Mouse (Mus musculus) CH12.LX (cell line): ENCODE measurements around the gene Gng2. TPM values are rescaled to one million over a fixed set of nuclear protein-coding genes. Genes with fewer than 3 reads are reported as not detected.

Experiments used
- DNase-seq: peaks from one replicate; pipeline ENCODE4 v3.0.0-alpha.2; 2013; ENCODE audit errors: extremely low read depth
- H3K27ac ChIP-seq: 2 replicates; pipeline ENCODE4 v1.5.1; 2012; ENCODE audit warnings: low read depth, mild to moderate bottlenecking, control low read depth, moderate library complexity; ENCODE audit not compliant: insufficient read depth
- H3K27me3 ChIP-seq: replicated peaks from 2 replicates; pipeline ENCODE3; 2012; ENCODE audit warnings: inconsistent platforms
- H3K36me3 ChIP-seq, 2 experiments: replicated peaks in 1 of 2; 2 replicates each; pipeline versions ENCODE3 to v1.6.1; 2012; ENCODE audit warnings: inconsistent platforms in 1 of 2, low read length in 1 of 2, mild to moderate bottlenecking in 1 of 2, mixed read lengths in 1 of 2, moderate library complexity in 1 of 2; ENCODE audit not compliant: control insufficient read depth in 1 of 2, insufficient read depth in 1 of 2
- H3K4me1 ChIP-seq, 2 experiments: 2 replicates each; pipeline ENCODE4 v1.6.1; 2012; ENCODE audit warnings: inconsistent platforms in 1 of 2, moderate library complexity in 1 of 2; ENCODE audit not compliant: insufficient read depth in 2 of 2, control insufficient read depth in 1 of 2
- H3K4me2 ChIP-seq: 2 replicates; pipeline ENCODE4 v1.6.1; 2012; ENCODE audit warnings: low read depth, mild to moderate bottlenecking, control low read depth; ENCODE audit not compliant: poor library complexity, insufficient read depth, severe bottlenecking
- H3K4me3 ChIP-seq, 3 experiments: fragments of 150-350 bp in 1 of 3; sonication (generic) in 1 of 3; replicated peaks in 1 of 3; 2 replicates each; pipeline versions ENCODE3 to v1.5.1; 2011 to 2012; ENCODE audit warnings: low read depth in 2 of 3, low read length in 2 of 3, mild to moderate bottlenecking in 2 of 3, moderate library complexity in 2 of 3, control low read depth in 1 of 3, improper control_type of control experiment in 1 of 3, inconsistent platforms in 1 of 3, mixed read lengths in 1 of 3; ENCODE audit not compliant: poor library complexity in 1 of 3
- H3K79me2 ChIP-seq: replicated peaks from 2 replicates; pipeline ENCODE4 v1.6.1; 2012; ENCODE audit warnings: mild to moderate bottlenecking, moderate library complexity; ENCODE audit not compliant: control insufficient read depth, poor library complexity, insufficient read depth, severe bottlenecking; ENCODE audit errors: extremely low read depth
- H3K9ac ChIP-seq: 2 replicates; pipeline ENCODE4 v1.6.1; 2012; ENCODE audit warnings: low read depth, mild to moderate bottlenecking, control low read depth, moderate library complexity; ENCODE audit not compliant: insufficient read depth
- H3K9me3 ChIP-seq: replicated peaks from 2 replicates; pipeline ENCODE3; 2012; ENCODE audit warnings: low read length, inconsistent platforms, mixed read lengths
- ELF1 ChIP-seq: IDR thresholded peaks from 2 replicates; pipeline ENCODE4 v1.6.1; 2014; ENCODE audit warnings: low read depth, mild to moderate bottlenecking, inconsistent platforms, low read length, improper control_type of control experiment
- EP300 ChIP-seq: IDR thresholded peaks from 2 replicates; pipeline ENCODE4 v1.6.1; 2011; ENCODE audit warnings: low read length, improper control_type of control experiment
- ETS1 ChIP-seq: conservative IDR thresholded peaks from 2 replicates; pipeline ENCODE4 v1.6.1; 2012; ENCODE audit warnings: low read depth, mild to moderate bottlenecking, inconsistent platforms, low read length, improper control_type of control experiment, moderate library complexity
- GABPA ChIP-seq: IDR thresholded peaks from 2 replicates; pipeline ENCODE4 v1.6.1; 2012; ENCODE audit warnings: low read depth, low read length, improper control_type of control experiment, inconsistent platforms; ENCODE audit not compliant: insufficient replicate concordance
- JUN ChIP-seq: IDR thresholded peaks from 2 replicates; pipeline ENCODE4 v1.6.1; 2011; ENCODE audit warnings: low read depth, mild to moderate bottlenecking, low read length, improper control_type of control experiment, moderate library complexity; ENCODE audit not compliant: insufficient read depth
- JUND ChIP-seq: conservative IDR thresholded peaks from 2 replicates; pipeline ENCODE4 v1.6.1; 2011; ENCODE audit warnings: low read depth, low read length, improper control_type of control experiment
- KAT2A ChIP-seq: IDR thresholded peaks from 2 replicates; pipeline ENCODE4 v1.6.1; 2012; ENCODE audit warnings: low read length, improper control_type of control experiment, inconsistent platforms; ENCODE audit not compliant: insufficient replicate concordance
- MAX ChIP-seq: IDR thresholded peaks from 2 replicates; pipeline ENCODE4 v1.6.1; 2011; ENCODE audit warnings: low read length, improper control_type of control experiment
- MAZ ChIP-seq: IDR thresholded peaks from 2 replicates; pipeline ENCODE4 v1.6.1; 2012; ENCODE audit warnings: low read depth, mild to moderate bottlenecking, inconsistent platforms, low read length, improper control_type of control experiment, moderate library complexity
- MEF2A ChIP-seq: IDR thresholded peaks from 2 replicates; pipeline ENCODE4 v1.6.1; 2014; ENCODE audit warnings: low read depth, mild to moderate bottlenecking, inconsistent platforms, low read length, improper control_type of control experiment, borderline replicate concordance
- MYC ChIP-seq: IDR thresholded peaks from 2 replicates; pipeline ENCODE4 v1.6.1; 2011; ENCODE audit warnings: low read depth, mild to moderate bottlenecking, improper control_type of control experiment, low read length
- NELFE ChIP-seq: IDR thresholded peaks from 2 replicates; pipeline ENCODE4 v1.6.1; 2011; ENCODE audit warnings: low read depth, low read length, improper control_type of control experiment
- NRF1 ChIP-seq: IDR thresholded peaks from 2 replicates; pipeline ENCODE4 v1.6.1; 2014; ENCODE audit warnings: low read depth, mild to moderate bottlenecking, inconsistent platforms, low read length, improper control_type of control experiment, moderate library complexity
- RAD21 ChIP-seq: IDR thresholded peaks from 2 replicates; pipeline ENCODE4 v1.6.1; 2011; ENCODE audit warnings: low read depth, mild to moderate bottlenecking, low read length, improper control_type of control experiment, moderate library complexity
- SMC3 ChIP-seq: IDR thresholded peaks from 2 replicates; pipeline ENCODE4 v1.6.1; 2011; ENCODE audit warnings: low read depth, low read length, improper control_type of control experiment
- TCF12 ChIP-seq: IDR thresholded peaks from 2 replicates; pipeline ENCODE4 v1.6.1; 2014; ENCODE audit warnings: low read depth, mild to moderate bottlenecking, inconsistent platforms, low read length, improper control_type of control experiment
- USF2 ChIP-seq: conservative IDR thresholded peaks from 2 replicates; pipeline ENCODE4 v1.6.1; 2011; ENCODE audit warnings: low read depth, low read length, improper control_type of control experiment
- ZC3H11A ChIP-seq: IDR thresholded peaks from 2 replicates; pipeline ENCODE4 v1.6.1; 2012; ENCODE audit warnings: low read depth, mild to moderate bottlenecking, inconsistent platforms, low read length, improper control_type of control experiment
- ZMIZ1 ChIP-seq: IDR thresholded peaks from 2 replicates; pipeline ENCODE4 v1.6.1; 2012; ENCODE audit warnings: low read depth, mild to moderate bottlenecking, inconsistent platforms, low read length, improper control_type of control experiment
- ZNF384 ChIP-seq: IDR thresholded peaks from 2 replicates; pipeline ENCODE4 v1.6.1; 2012; ENCODE audit warnings: low read depth, low read length, improper control_type of control experiment, inconsistent platforms
- dilution Hi-C: fragments of 300-500 bp; cut with MboI; formaldehyde crosslinking; loops from 2 replicates; pipeline ENCODE4 v1.14.3; 2020; ENCODE audit warnings: low sequenced_read_pairs; ENCODE audit not compliant: extremely low pct_unique_long_range_greater_than_20kb, extremely low pct_ligation_motif_present
- in situ Hi-C: fragments of 300-500 bp; cut with MboI; formaldehyde crosslinking; loops from 3 replicates; pipeline ENCODE4 v1.14.3; 2019; ENCODE audit warnings: low sequenced_read_pairs, low pct_ligation_motif_present, low pct_unique_long_range_greater_than_20kb, mixed read lengths
- polyA plus RNA-seq: library from polyadenylated mRNA; unstranded; fragments of >175 nt; gene quantifications from 2 replicates; pipeline ENCODE4 v1.2.1, GENCODE M21; 2012; ENCODE audit warnings: low read depth; ENCODE audit not compliant: insufficient read length
- total RNA-seq, 2 experiments: library from RNA; depleted of rRNA; stranded (reverse); fragments of 300-350 nt in 1 of 2; fragments of >200 nt in 1 of 2; gene quantifications; 2 replicates each; pipeline ENCODE4 v1.2.3; 2012 to 2014

Gene Gng2
- total and polyA plus RNA-seq, 3 experiments = 52.1 to 67.7 (median 63.4) TPM

GRCm38 (mm10) chr14:19904821-19905220 is 72.6 kb downstream of the Gng2 start:
- Histone ChIP-seq H3K36me3 (peaks cover 7 to 39% of the 10 kb centered on the region in 2 experiments), H3K9ac (no peak overlapping the region), H3K27ac (no peak overlapping the region), H3K4me1 (peaks cover 0 to 10% of the 10 kb centered on the region in 2 experiments; a peak in 2 of 4 replicates), H3K79me2 (no peaks in the 10 kb centered on the region), H3K4me3 (no peak overlapping the region), H3K4me2 (no peak overlapping the region), H3K27me3 (no peaks in the 10 kb centered on the region), H3K9me3 (no peaks in the 10 kb centered on the region)
- in situ Hi-C loops = no loop called here
- TF ChIP-seq ETS1 (no peak), MAX (no peak), TCF12 (no peak)
- dilution Hi-C loops = no loop called here
- DNase-seq = no peak

GRCm38 (mm10) chr14:19904031-19904430 is 73.4 kb downstream of the Gng2 start:
- Histone ChIP-seq H3K4me3 (no peak overlapping the region), H3K27me3 (no peaks in the 10 kb centered on the region), H3K4me2 (no peak overlapping the region), H3K79me2 (no peaks in the 10 kb centered on the region), H3K27ac (no peak overlapping the region), H3K36me3 (peaks cover 7 to 41% of the 10 kb centered on the region in 2 experiments), H3K9me3 (no peaks in the 10 kb centered on the region), H3K9ac (no peak overlapping the region), H3K4me1 (peaks cover 0 to 10% of the 10 kb centered on the region in 2 experiments; a peak in 2 of 4 replicates)
- TF ChIP-seq ZC3H11A = no peak
- TF ChIP-seq ZMIZ1 = no peak
- no peak for TF ChIP-seq MYC
- TF ChIP-seq USF2 = no peak
- no peak for TF ChIP-seq RAD21
- no peak for TF ChIP-seq GABPA
- no peak for TF ChIP-seq JUN
- TF ChIP-seq EP300 = no peak
- no peak for TF ChIP-seq MAZ
- no peak for TF ChIP-seq ELF1
- TF ChIP-seq JUND = no peak
- TF ChIP-seq NELFE = no peak
- no peak for TF ChIP-seq MEF2A
- TF ChIP-seq SMC3 = no peak
- TF ChIP-seq KAT2A = no peak
- no peak for TF ChIP-seq ZNF384
- TF ChIP-seq NRF1 = no peak
- dilution Hi-C loops = no loop called here
- in situ Hi-C loops = no loop called here
- no peak for DNase-seq
